Comparison of ENCODE assay signal across 7 mouse cellular contexts in the genomic region with DNA sequence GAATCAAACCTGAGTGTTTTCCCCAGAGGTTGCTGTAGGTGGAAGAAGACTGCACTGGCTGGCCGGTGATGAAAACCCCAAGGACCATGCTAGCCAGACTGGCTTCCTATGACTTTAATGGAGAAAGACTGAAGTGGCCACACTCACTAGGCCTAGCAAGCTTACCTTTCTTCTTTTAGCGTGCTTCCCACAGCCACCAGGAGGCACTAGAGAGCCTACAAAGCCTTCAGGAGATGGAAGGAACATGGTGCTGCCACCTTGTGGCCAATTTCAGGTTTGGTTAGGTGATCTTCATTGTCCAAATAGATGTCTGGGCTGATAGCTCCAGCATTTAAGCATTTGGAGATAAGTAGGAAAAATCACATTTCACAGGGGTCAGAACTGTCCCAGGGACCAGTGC. TPM values are rescaled to one million over a fixed set of nuclear protein-coding genes. Genes with fewer than 3 reads are reported as not detected.
A peak's percentile ranks its signal among the peaks of the same experiment; 100 is the strongest.
DNase-seq lines count a peak whose midpoint lies in the region; ATAC-seq lines count a peak whose summit lies in the region.

No protein-coding gene starts in this region.

- no peaks in the 10 kb centered on the region for H3K27me3 ChIP-seq in hindbrain, embryonic 15.5 days
- H3K27me3 ChIP-seq in midbrain, embryonic 13.5 days: no peaks in the 10 kb centered on the region

- H3K4me2 ChIP-seq in hindbrain, embryonic 15.5 days: no peak overlapping the region
- H3K4me2 ChIP-seq in midbrain, embryonic 13.5 days (replicated peaks): no peak overlapping the region

- no peaks in the 10 kb centered on the region for H3K4me1 ChIP-seq in hindbrain, embryonic 15.5 days (replicated peaks)
- no peaks in the 10 kb centered on the region for H3K4me1 ChIP-seq in midbrain, embryonic 13.5 days (replicated peaks)

- peaks cover 17% of the 10 kb centered on the region for H3K36me3 ChIP-seq in hindbrain, embryonic 15.5 days
- peaks cover 34% of the 10 kb centered on the region for H3K36me3 ChIP-seq in midbrain, embryonic 13.5 days

- H3K4me3 ChIP-seq in hindbrain, embryonic 15.5 days: no peak overlapping the region
- no peak overlapping the region for H3K4me3 ChIP-seq in midbrain, embryonic 13.5 days (replicated peaks)

- H3K27ac ChIP-seq in hindbrain, embryonic 15.5 days (replicated peaks): no peak overlapping the region
- H3K27ac ChIP-seq in midbrain, embryonic 13.5 days: no peak overlapping the region

- no peak overlapping the region for H3K9ac ChIP-seq in hindbrain, embryonic 15.5 days
- H3K9ac ChIP-seq in midbrain, embryonic 13.5 days (replicated peaks): no peak overlapping the region

- no peaks in the 10 kb centered on the region for H3K9me3 ChIP-seq in hindbrain, embryonic 15.5 days
- H3K9me3 ChIP-seq in midbrain, embryonic 13.5 days: no peaks in the 10 kb centered on the region

- ATAC-seq in activated CD4-positive, CD25-positive, alpha-beta regulatory T cell, adult 4 months: peak; percentile 78
- peak; percentile 46; the same call in 1 of the 2 replicates for ATAC-seq in hindbrain, embryonic 15.5 days (ENCODE audit: low FRiP score, low read depth)
- ATAC-seq in midbrain, embryonic 13.5 days: peak; percentile 67

- WGBS in hindbrain, embryonic 15.5 days: 15% methylated on average over 2 of the region's 2 CpGs
- 18% methylated on average over 2 of the region's 2 CpGs for WGBS in midbrain, embryonic 13.5 days

- peak; percentile 98 to 99 for DNase-seq in cerebellum, postnatal 10 days
- DNase-seq in frontal cortex, postnatal 10 days (ENCODE audit: low spot score in 2 of 2): peak; percentile 77 to 89
- DNase-seq in left cerebral cortex, adult 8-10 months (ENCODE audit: low spot score in 2 of 2): peak; percentile 85 to 90
- DNase-seq in skeletal muscle tissue, adult 2 months (ENCODE audit: low read depth, low spot score): peak; percentile 93

RNA-seq across cellular contexts. Expression of a gene that starts 9.0 kb away (rescaled TPM):
- 1 to 10 TPM; 1.0 to 1.6 TPM for polyA plus RNA-seq in activated CD4-positive, CD25-positive, alpha-beta regulatory T cell, adult 4 months (2017; shearing (Covaris generic))
- 51.0 and 57.4 TPM in 2 replicates for polyA plus RNA-seq in hindbrain, embryonic 15.5 days (2015; fragmentation: Nextera tagmentation; extraction: Ambion mirVana)
- total RNA-seq in left cerebral cortex, adult 8-10 months (2022): 10 to 100 TPM; 46.9 to 51.4 (median 49.9) TPM
- 35.5 and 37.6 TPM in 2 replicates for polyA plus RNA-seq in midbrain, embryonic 13.5 days (2015; fragmentation: Nextera tagmentation; extraction: Ambion mirVana)

RNA-seq across cellular contexts. Expression of a gene that starts 16.6 kb away (rescaled TPM):
- not detected for polyA plus RNA-seq in activated CD4-positive, CD25-positive, alpha-beta regulatory T cell, adult 4 months (2017; shearing (Covaris generic))
- 0.73 and 1.2 TPM in 2 replicates for polyA plus RNA-seq in hindbrain, embryonic 15.5 days (2015; fragmentation: Nextera tagmentation; extraction: Ambion mirVana)
- under 1 TPM; 0.50 to 0.81 (median 0.63) TPM for total RNA-seq in left cerebral cortex, adult 8-10 months (2022)
- polyA plus RNA-seq in midbrain, embryonic 13.5 days (2015; fragmentation: Nextera tagmentation; extraction: Ambion mirVana): 0.35 and 0.37 TPM in 2 replicates

RNA-seq across cellular contexts. Expression of a gene that starts 22.9 kb away (rescaled TPM):
- 10 to 100 TPM; 70.3 to 75.4 TPM for polyA plus RNA-seq in activated CD4-positive, CD25-positive, alpha-beta regulatory T cell, adult 4 months (2017; shearing (Covaris generic))
- 156 and 160 TPM in 2 replicates for polyA plus RNA-seq in hindbrain, embryonic 15.5 days (2015; fragmentation: Nextera tagmentation; extraction: Ambion mirVana)
- 100 to 1,000 TPM; 226 to 280 (median 259) TPM for total RNA-seq in left cerebral cortex, adult 8-10 months (2022)
- 74.7 and 77.5 TPM in 2 replicates for polyA plus RNA-seq in midbrain, embryonic 13.5 days (2015; fragmentation: Nextera tagmentation; extraction: Ambion mirVana)

RNA-seq across cellular contexts. Expression of a gene that starts 45.6 kb away (rescaled TPM):
- polyA plus RNA-seq in activated CD4-positive, CD25-positive, alpha-beta regulatory T cell, adult 4 months (2017; shearing (Covaris generic)): 1 to 10 TPM; 5.2 TPM
- 4.8 and 5.8 TPM in 2 replicates for polyA plus RNA-seq in hindbrain, embryonic 15.5 days (2015; fragmentation: Nextera tagmentation; extraction: Ambion mirVana)
- total RNA-seq in left cerebral cortex, adult 8-10 months (2022): 1 to 10 TPM; 3.8 to 4.1 (median 3.9) TPM
- 5.1 and 6.1 TPM in 2 replicates for polyA plus RNA-seq in midbrain, embryonic 13.5 days (2015; fragmentation: Nextera tagmentation; extraction: Ambion mirVana)

RNA-seq across cellular contexts. Expression of a gene that starts 46.6 kb away (rescaled TPM):
- polyA plus RNA-seq in activated CD4-positive, CD25-positive, alpha-beta regulatory T cell, adult 4 months (2017; shearing (Covaris generic)): 1 to 10 TPM; 3.3 to 4.0 TPM
- polyA plus RNA-seq in hindbrain, embryonic 15.5 days (2015; fragmentation: Nextera tagmentation; extraction: Ambion mirVana): 51.4 and 54.4 TPM in 2 replicates
- total RNA-seq in left cerebral cortex, adult 8-10 months (2022): 10 to 100 TPM; 56.5 to 66.1 (median 60.9) TPM
- 45.4 and 50.1 TPM in 2 replicates for polyA plus RNA-seq in midbrain, embryonic 13.5 days (2015; fragmentation: Nextera tagmentation; extraction: Ambion mirVana)

Comparison
In these comparisons a context has a peak if more than half of its experiments do, and no peak if none do; other contexts are left out.
1. RNA of a gene that starts 9.0 kb away (polyA plus RNA-seq): 51.0 to 57.4 TPM in hindbrain, embryonic 15.5 days and 35.5 to 37.6 TPM in midbrain, embryonic 13.5 days; 1.0 to 1.6 TPM in activated CD4-positive, CD25-positive, alpha-beta regulatory T cell, adult 4 months; every median in the first group is over 10 times any median in the second.
2. Peak in every context shown above with its lines, with median percentiles within 50 percentile points of each other: ATAC-seq and DNase-seq.